Mouse (Mus musculus) thymus, adult 2 months (tissue): ENCODE data around the gene Tmprss11e. TPM values are rescaled to one million over a fixed set of nuclear protein-coding genes. Genes with fewer than 3 reads are reported as not detected.

Source experiments
- DNase-seq: peaks from one replicate; pipeline ENCODE4 v3.0.0; 2021
- H3K27ac ChIP-seq: fragments of 200-500 bp; 2 replicates; pipeline ENCODE4 v1.5.1; 2012; ENCODE audit warnings: low read length, control low read depth; ENCODE audit not compliant: control insufficient read depth, insufficient read depth
- H3K27me3 ChIP-seq: fragments of 200-500 bp; 2 replicates; pipeline ENCODE4 v1.6.1; 2012; ENCODE audit warnings: mild to moderate bottlenecking, low read length, moderate library complexity, mixed read lengths; ENCODE audit not compliant: control insufficient read depth, insufficient read depth
- H3K36me3 ChIP-seq: fragments of 200-500 bp; 2 replicates; pipeline ENCODE4 v1.6.1; 2012; ENCODE audit warnings: mild to moderate bottlenecking, low read length, moderate library complexity; ENCODE audit not compliant: control insufficient read depth, insufficient read depth
- H3K4me1 ChIP-seq: fragments of 200-500 bp; replicated peaks from 2 replicates; pipeline ENCODE4 v1.6.1; 2012; ENCODE audit warnings: low read length; ENCODE audit not compliant: control insufficient read depth, insufficient read depth
- H3K4me3 ChIP-seq: fragments of 200-500 bp; 2 replicates; pipeline ENCODE4 v1.5.1; 2012; ENCODE audit warnings: mild to moderate bottlenecking, low read length, control low read depth, moderate library complexity; ENCODE audit not compliant: control insufficient read depth, insufficient read depth
- CTCF ChIP-seq: fragments of 200-500 bp; IDR thresholded peaks from 2 replicates; pipeline ENCODE4 v1.5.1; 2012; ENCODE audit warnings: mild to moderate bottlenecking, control low read depth, low read length, moderate library complexity, borderline replicate concordance; ENCODE audit not compliant: control insufficient read depth, poor library complexity, insufficient read depth; ENCODE audit errors: extremely low read depth
- POLR2A ChIP-seq: fragments of 200-500 bp; IDR thresholded peaks from 2 replicates; pipeline ENCODE4 v1.6.1; 2012; ENCODE audit warnings: mild to moderate bottlenecking, low read length, control low read depth, moderate library complexity; ENCODE audit not compliant: control insufficient read depth, poor library complexity, insufficient read depth; ENCODE audit errors: extremely low read depth
- WGBS: fragments of 180-500 bp; shearing (Covaris S2); methylation state at CpG from one replicate; pipeline ENCODE4 v1.1.7; 2018; 5-methylcytosine and 5-hydroxymethylcytosine counted together
- polyA plus RNA-seq: library from polyadenylated mRNA; depleted of rRNA; stranded (reverse); fragments of >200 nt; gene quantifications from 2 replicates; pipeline ENCODE4 v1.2.3, GENCODE M21; 2012

The Tmprss11e gene
- polyA plus RNA-seq, 1 experiment, result not detected

DNA sequence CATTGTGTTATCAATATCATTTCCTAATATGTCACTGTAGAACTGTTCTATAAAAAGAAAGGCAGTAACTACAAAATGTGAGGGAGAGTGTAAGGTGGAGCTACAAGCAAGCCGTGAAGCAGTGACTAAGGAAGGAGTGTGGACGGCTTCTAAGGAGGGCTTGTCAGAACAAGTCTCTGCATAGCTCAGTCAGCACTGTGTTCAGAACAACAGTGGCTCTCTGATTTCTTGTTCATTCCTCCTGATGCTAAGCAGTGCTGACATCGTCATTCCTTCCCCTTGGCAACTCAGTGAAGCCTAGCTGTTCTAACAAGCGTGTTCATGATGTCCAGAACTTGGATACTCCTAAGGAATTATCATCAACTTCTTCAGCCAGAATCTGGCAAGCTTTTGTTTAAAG lies 15.0 kb downstream of the Tmprss11e start:
- Histone ChIP-seq H3K4me1 (no peaks in the 10 kb centered on the region), H3K27ac (no peak overlapping the region), H3K27me3 (no peaks in the 10 kb centered on the region), H3K36me3 (no peaks in the 10 kb centered on the region), H3K4me3 (no peak overlapping the region)
- WGBS, result 79% methylated on average over 4 of the region's 4 CpGs
- TF ChIP-seq POLR2A, result no peak
- TF ChIP-seq CTCF, result no peak
- DNase-seq, result no peak

DNA sequence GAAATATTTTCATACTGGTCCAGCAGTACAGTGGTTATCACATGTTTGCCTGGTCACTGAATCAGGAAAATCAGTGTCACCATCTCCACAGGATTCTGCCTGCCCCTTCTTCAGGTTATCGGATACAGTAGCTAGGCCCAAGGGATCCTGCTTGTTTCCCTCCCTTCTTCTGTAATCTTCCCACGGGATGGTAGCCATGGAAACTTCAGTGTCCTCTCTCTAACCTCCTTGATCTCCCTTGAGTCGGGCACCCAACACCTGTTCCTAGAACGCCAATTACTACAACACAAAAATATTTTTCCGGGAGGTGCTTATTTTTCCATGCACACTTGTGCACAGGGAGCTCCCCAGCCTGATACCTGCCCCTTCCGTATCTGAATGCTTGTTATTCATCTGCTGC lies 17.0 kb downstream of the Tmprss11e start:
- Histone ChIP-seq H3K27ac (no peak overlapping the region), H3K4me3 (no peak overlapping the region), H3K4me1 (no peaks in the 10 kb centered on the region), H3K36me3 (no peaks in the 10 kb centered on the region), H3K27me3 (no peaks in the 10 kb centered on the region)
- TF ChIP-seq CTCF (no peak), POLR2A (no peak)
- DNase-seq, result no peak
- 91% methylated on average over 6 of the region's 6 CpGs for WGBS

DNA sequence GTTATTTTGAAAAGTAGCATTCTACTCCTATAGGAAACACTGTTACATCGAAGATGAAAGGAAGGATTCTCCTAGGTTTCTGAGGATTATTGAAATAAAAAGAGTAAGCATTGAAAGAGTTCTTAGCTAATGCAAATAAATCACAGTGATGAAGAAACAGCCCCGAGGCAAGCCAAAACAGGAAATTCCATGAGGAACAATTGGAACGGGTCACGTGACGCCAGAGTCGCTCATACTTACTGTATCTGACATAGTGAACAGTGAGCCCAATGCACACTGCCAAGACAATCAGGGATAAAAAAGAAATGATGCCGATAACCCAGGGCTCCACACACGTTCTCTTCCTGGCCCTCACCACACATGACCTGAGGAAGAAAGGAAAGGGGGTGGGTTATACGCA lies 18.6 kb downstream of the Tmprss11e start:
- WGBS, result 58% methylated on average over 9 of the region's 9 CpGs
- Histone ChIP-seq H3K27ac (no peak overlapping the region), H3K4me1 (no peaks in the 10 kb centered on the region), H3K4me3 (no peak overlapping the region), H3K36me3 (no peaks in the 10 kb centered on the region), H3K27me3 (no peaks in the 10 kb centered on the region)
- DNase-seq, result no peak
- TF ChIP-seq POLR2A (no peak), CTCF (no peak)

GRCm38 (mm10) chr5:86725021-86725420 lies 20.6 kb downstream of the Tmprss11e start:
- Histone ChIP-seq H3K27me3 (no peaks in the 10 kb centered on the region), H3K4me3 (no peak overlapping the region), H3K36me3 (no peaks in the 10 kb centered on the region), H3K27ac (no peak overlapping the region), H3K4me1 (no peaks in the 10 kb centered on the region)
- no peak for TF ChIP-seq POLR2A
- no peak for TF ChIP-seq CTCF
- DNase-seq, result no peak

GRCm38 (mm10) chr5:86722820-86723460 lies 22.7 kb downstream of the Tmprss11e start:
- TF ChIP-seq POLR2A (no peak), CTCF (no peak)
- no peak overlapping the region for H3K27ac ChIP-seq
- H3K4me3 ChIP-seq, result no peak overlapping the region
- no peaks in the 10 kb centered on the region for H3K27me3 ChIP-seq
- no peak for DNase-seq
- 64% methylated on average over 2 of the region's 2 CpGs for WGBS
- H3K4me1 ChIP-seq, result no peaks in the 10 kb centered on the region
- H3K36me3 ChIP-seq, result no peaks in the 10 kb centered on the region

DNA sequence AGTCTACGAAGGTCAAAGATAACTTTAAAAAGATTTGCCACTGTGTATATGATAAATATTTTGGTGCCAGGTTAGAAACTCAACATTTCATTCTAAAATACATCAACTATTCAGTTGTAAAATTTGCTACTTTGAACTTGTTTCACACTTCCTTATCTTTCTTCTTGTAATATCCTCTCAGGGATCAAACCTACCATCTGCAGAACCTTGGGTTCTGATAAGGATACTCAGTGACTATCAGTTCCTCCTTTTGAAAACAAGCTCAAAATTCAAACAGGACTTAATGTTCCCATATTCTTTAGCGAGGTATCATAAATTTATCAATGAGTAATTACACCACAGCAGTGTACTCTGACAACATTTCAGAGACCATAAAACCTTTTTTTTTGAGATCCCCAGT lies 30.6 kb downstream of the Tmprss11e start:
- TF ChIP-seq POLR2A (no peak), CTCF (no peak)
- Histone ChIP-seq H3K27me3 (no peaks in the 10 kb centered on the region), H3K4me1 (no peaks in the 10 kb centered on the region), H3K4me3 (no peak overlapping the region), H3K27ac (no peak overlapping the region), H3K36me3 (no peaks in the 10 kb centered on the region)
- no peak for DNase-seq
- WGBS, result 15% methylated on average over 2 of the region's 2 CpGs

GRCm38 (mm10) chr5:86704923-86705322 lies 40.7 kb downstream of the Tmprss11e start:
- WGBS, result 76% methylated on average over 3 of the region's 3 CpGs
- Histone ChIP-seq H3K4me3 (no peak overlapping the region), H3K27ac (no peak overlapping the region), H3K4me1 (no peaks in the 10 kb centered on the region), H3K36me3 (no peaks in the 10 kb centered on the region), H3K27me3 (no peaks in the 10 kb centered on the region)
- TF ChIP-seq POLR2A, result no peak
- TF ChIP-seq CTCF, result no peak
- no peak for DNase-seq
